Mouse (Mus musculus): ENCODE data around the gene Ccsap. TPM values are rescaled to one million over a fixed set of nuclear protein-coding genes. Genes with fewer than 3 reads are reported as not detected.

Gene Ccsap
- polyA plus RNA-seq, 1 experiment from 2014 or later, result 3.7 TPM

- Histone ChIP-seq H3K27ac (replicated peaks in 1 of 2; ENCODE audit: control insufficient read depth in 1 of 2, insufficient read depth in 1 of 2, low read depth in 2 of 2, low read length in 2 of 2) (0 out of 4 replicates have a peak overlapping the region, but pooled peaks of 1 of the 2 experiments have one; percentile 22), H3K36me3 (ENCODE audit: control insufficient read depth, insufficient read depth, low read length) (no peaks in the 10 kb centered on the region), H3K4me2 (ENCODE audit: low read length) (peak overlapping the region; percentile 63), H3K4me3 (ENCODE audit: control insufficient read depth in 1 of 2, insufficient read depth in 1 of 2, low read depth in 1 of 2, low read length in 2 of 2) (peak overlapping the region; percentile 79 to 80), H3K9ac (ENCODE audit: low read length) (peak overlapping the region; percentile 85), H3K27me3 (ENCODE audit: control insufficient read depth, insufficient read depth, low read length) (no peaks in the 10 kb centered on the region), H3K9me3 (ENCODE audit: control insufficient read depth, low read length) (no peaks in the 10 kb centered on the region), H3K4me1 (ENCODE audit: control insufficient read depth in 2 of 2, insufficient read depth in 2 of 2, low read length in 2 of 2) (peaks cover 9 to 17% of the 10 kb centered on the region in 2 experiments)
- ATAC-seq (ENCODE audit: insufficient number of reproducible peaks, insufficient read depth, low FRiP score, low read depth), result no peak
- WGBS, result 18% methylated on average over 15 of the region's 15 CpGs
Observed at GRCm38 (mm10) chr8:123805209-123805717, 54.7 kb downstream of the Ccsap start.

- Histone ChIP-seq H3K36me3 (ENCODE audit: control insufficient read depth, insufficient read depth, low read length) (no peaks in the 10 kb centered on the region), H3K9ac (ENCODE audit: low read length) (no peak overlapping the region), H3K4me1 (ENCODE audit: control insufficient read depth in 2 of 2, insufficient read depth in 2 of 2, low read length in 2 of 2) (peaks cover 9 to 17% of the 10 kb centered on the region in 2 experiments), H3K4me2 (ENCODE audit: low read length) (no peak overlapping the region), H3K9me3 (ENCODE audit: control insufficient read depth, low read length) (no peaks in the 10 kb centered on the region), H3K27ac (replicated peaks in 1 of 2; ENCODE audit: control insufficient read depth in 1 of 2, insufficient read depth in 1 of 2, low read depth in 2 of 2, low read length in 2 of 2) (no peak overlapping the region), H3K4me3 (ENCODE audit: control insufficient read depth in 1 of 2, insufficient read depth in 1 of 2, low read depth in 1 of 2, low read length in 2 of 2) (no peak overlapping the region), H3K27me3 (ENCODE audit: control insufficient read depth, insufficient read depth, low read length) (no peaks in the 10 kb centered on the region)
- 85% methylated on average over 7 of the region's 7 CpGs for WGBS
- ATAC-seq (ENCODE audit: insufficient number of reproducible peaks, insufficient read depth, low FRiP score, low read depth), result no peak
Observed at GRCm38 (mm10) chr8:123804586-123804985, 55.4 kb downstream of the Ccsap start.

- Histone ChIP-seq H3K9ac (ENCODE audit: low read length) (no peak overlapping the region), H3K36me3 (ENCODE audit: control insufficient read depth, insufficient read depth, low read length) (no peaks in the 10 kb centered on the region), H3K27me3 (ENCODE audit: control insufficient read depth, insufficient read depth, low read length) (no peaks in the 10 kb centered on the region), H3K4me2 (ENCODE audit: low read length) (no peak overlapping the region), H3K4me1 (ENCODE audit: control insufficient read depth in 2 of 2, insufficient read depth in 2 of 2, low read length in 2 of 2) (peaks cover 9 to 17% of the 10 kb centered on the region in 2 experiments), H3K4me3 (ENCODE audit: control insufficient read depth in 1 of 2, insufficient read depth in 1 of 2, low read depth in 1 of 2, low read length in 2 of 2) (no peak overlapping the region), H3K27ac (replicated peaks in 1 of 2; ENCODE audit: control insufficient read depth in 1 of 2, insufficient read depth in 1 of 2, low read depth in 2 of 2, low read length in 2 of 2) (no peak overlapping the region), H3K9me3 (ENCODE audit: control insufficient read depth, low read length) (no peaks in the 10 kb centered on the region)
- 71% methylated on average over 1 of the region's 1 CpGs for WGBS
- no peak for ATAC-seq (ENCODE audit: insufficient number of reproducible peaks, insufficient read depth, low FRiP score, low read depth)
Observed at GRCm38 (mm10) chr8:123803639-123804038, 56.4 kb downstream of the Ccsap start.

- ATAC-seq (ENCODE audit: insufficient number of reproducible peaks, insufficient read depth, low FRiP score, low read depth), result no peak
- no peaks in the 10 kb centered on the region for H3K9me3 ChIP-seq (ENCODE audit: control insufficient read depth, low read length)
- H3K4me1 ChIP-seq (ENCODE audit: control insufficient read depth in 2 of 2, insufficient read depth in 2 of 2, low read length in 2 of 2), result peaks cover 0 to 5% of the 10 kb centered on the region in 2 experiments; a peak in 2 of 4 replicates
- H3K9ac ChIP-seq (ENCODE audit: low read length), result no peak overlapping the region
- H3K27ac ChIP-seq (replicated peaks in 1 of 2; ENCODE audit: control insufficient read depth in 1 of 2, insufficient read depth in 1 of 2, low read depth in 2 of 2, low read length in 2 of 2), result no peak overlapping the region
- no peaks in the 10 kb centered on the region for H3K27me3 ChIP-seq (ENCODE audit: control insufficient read depth, insufficient read depth, low read length)
- 74% methylated on average over 2 of the region's 2 CpGs for WGBS
- no peak overlapping the region for H3K4me2 ChIP-seq (ENCODE audit: low read length)
- no peak overlapping the region for H3K4me3 ChIP-seq (ENCODE audit: control insufficient read depth in 1 of 2, insufficient read depth in 1 of 2, low read depth in 1 of 2, low read length in 2 of 2)
- no peaks in the 10 kb centered on the region for H3K36me3 ChIP-seq (ENCODE audit: control insufficient read depth, insufficient read depth, low read length)
Observed at GRCm38 (mm10) chr8:123801538-123801937, 58.5 kb downstream of the Ccsap start.

GRCm38 (mm10) chr8:123800867-123801266, 59.1 kb downstream of the Ccsap start:
- Histone ChIP-seq H3K9ac (ENCODE audit: low read length) (no peak overlapping the region), H3K4me3 (ENCODE audit: control insufficient read depth in 1 of 2, insufficient read depth in 1 of 2, low read depth in 1 of 2, low read length in 2 of 2) (no peak overlapping the region), H3K9me3 (ENCODE audit: control insufficient read depth, low read length) (no peaks in the 10 kb centered on the region), H3K36me3 (ENCODE audit: control insufficient read depth, insufficient read depth, low read length) (no peaks in the 10 kb centered on the region), H3K4me2 (ENCODE audit: low read length) (no peak overlapping the region), H3K27me3 (ENCODE audit: control insufficient read depth, insufficient read depth, low read length) (no peaks in the 10 kb centered on the region), H3K27ac (replicated peaks in 1 of 2; ENCODE audit: control insufficient read depth in 1 of 2, insufficient read depth in 1 of 2, low read depth in 2 of 2, low read length in 2 of 2) (no peak overlapping the region), H3K4me1 (ENCODE audit: control insufficient read depth in 2 of 2, insufficient read depth in 2 of 2, low read length in 2 of 2) (peaks cover 0 to 4% of the 10 kb centered on the region in 2 experiments; a peak in 1 of 4 replicates)
- no peak for ATAC-seq (ENCODE audit: insufficient number of reproducible peaks, insufficient read depth, low FRiP score, low read depth)
- WGBS, result 89% methylated on average over 7 of the region's 7 CpGs

- no peak for ATAC-seq (ENCODE audit: insufficient number of reproducible peaks, insufficient read depth, low FRiP score, low read depth)
Observed at GRCm38 (mm10) chr8:123799885-123800284, 60.1 kb downstream of the Ccsap start.

GRCm38 (mm10) chr8:123799434-123799833, 60.6 kb downstream of the Ccsap start:
- no peak for ATAC-seq (ENCODE audit: insufficient number of reproducible peaks, insufficient read depth, low FRiP score, low read depth)
- 77% methylated on average over 6 of the region's 6 CpGs for WGBS
- H3K4me2 ChIP-seq (ENCODE audit: low read length), result no peak overlapping the region
- H3K4me1 ChIP-seq (ENCODE audit: control insufficient read depth in 2 of 2, insufficient read depth in 2 of 2, low read length in 2 of 2), result no peaks in the 10 kb centered on the region
- no peak overlapping the region for H3K9ac ChIP-seq (ENCODE audit: low read length)
- H3K9me3 ChIP-seq (ENCODE audit: control insufficient read depth, low read length), result no peaks in the 10 kb centered on the region
- H3K27me3 ChIP-seq (ENCODE audit: control insufficient read depth, insufficient read depth, low read length), result no peaks in the 10 kb centered on the region
- no peak overlapping the region for H3K27ac ChIP-seq (replicated peaks in 1 of 2; ENCODE audit: control insufficient read depth in 1 of 2, insufficient read depth in 1 of 2, low read depth in 2 of 2, low read length in 2 of 2)
- H3K4me3 ChIP-seq (ENCODE audit: control insufficient read depth in 1 of 2, insufficient read depth in 1 of 2, low read depth in 1 of 2, low read length in 2 of 2), result no peak overlapping the region
- no peaks in the 10 kb centered on the region for H3K36me3 ChIP-seq (ENCODE audit: control insufficient read depth, insufficient read depth, low read length)

More at GRCm38 (mm10) chr8:123799885-123800284, 60.1 kb downstream of the Ccsap start:
- Histone ChIP-seq H3K4me2 (ENCODE audit: low read length) (no peak overlapping the region), H3K36me3 (ENCODE audit: control insufficient read depth, insufficient read depth, low read length) (no peaks in the 10 kb centered on the region), H3K9me3 (ENCODE audit: control insufficient read depth, low read length) (no peaks in the 10 kb centered on the region), H3K4me3 (ENCODE audit: control insufficient read depth in 1 of 2, insufficient read depth in 1 of 2, low read depth in 1 of 2, low read length in 2 of 2) (no peak overlapping the region), H3K9ac (ENCODE audit: low read length) (no peak overlapping the region), H3K4me1 (ENCODE audit: control insufficient read depth in 2 of 2, insufficient read depth in 2 of 2, low read length in 2 of 2) (no peaks in the 10 kb centered on the region), H3K27ac (replicated peaks in 1 of 2; ENCODE audit: control insufficient read depth in 1 of 2, insufficient read depth in 1 of 2, low read depth in 2 of 2, low read length in 2 of 2) (no peak overlapping the region), H3K27me3 (ENCODE audit: control insufficient read depth, insufficient read depth, low read length) (no peaks in the 10 kb centered on the region)
- 52% methylated on average over 3 of the region's 3 CpGs for WGBS

GRCm38 (mm10) chr8:123797928-123798327, 62.1 kb downstream of the Ccsap start:
- no peak overlapping the region for H3K27ac ChIP-seq (replicated peaks in 1 of 2; ENCODE audit: control insufficient read depth in 1 of 2, insufficient read depth in 1 of 2, low read depth in 2 of 2, low read length in 2 of 2)
- 78% methylated on average over 15 of the region's 15 CpGs for WGBS
- no peak overlapping the region for H3K9ac ChIP-seq (ENCODE audit: low read length)
- no peaks in the 10 kb centered on the region for H3K36me3 ChIP-seq (ENCODE audit: control insufficient read depth, insufficient read depth, low read length)
- H3K4me2 ChIP-seq (ENCODE audit: low read length), result no peak overlapping the region
- H3K27me3 ChIP-seq (ENCODE audit: control insufficient read depth, insufficient read depth, low read length), result no peaks in the 10 kb centered on the region
- H3K9me3 ChIP-seq (ENCODE audit: control insufficient read depth, low read length), result no peaks in the 10 kb centered on the region
- H3K4me1 ChIP-seq (ENCODE audit: control insufficient read depth in 2 of 2, insufficient read depth in 2 of 2, low read length in 2 of 2), result no peaks in the 10 kb centered on the region
- H3K4me3 ChIP-seq (ENCODE audit: control insufficient read depth in 1 of 2, insufficient read depth in 1 of 2, low read depth in 1 of 2, low read length in 2 of 2), result no peak overlapping the region
- ATAC-seq (ENCODE audit: insufficient number of reproducible peaks, insufficient read depth, low FRiP score, low read depth), result no peak

Data from heart, embryonic 14.5 days (tissue).